Mouse (Mus musculus) left cerebral cortex, postnatal 10 days (tissue): ENCODE measurements around the gene Hspb9. TPM values are rescaled to one million over a fixed set of nuclear protein-coding genes. Genes with fewer than 3 reads are reported as not detected.

ENCODE experiments used
- DNase-seq, 2 experiments: peaks; one replicate each; pipeline ENCODE4 v3.0.0; 2021 to 2022; ENCODE audit warnings: low spot score in 2 of 2, mixed read lengths in 1 of 2; ENCODE audit errors: extremely low spot score in 1 of 2
- intact Hi-C: fragments of 180-260 bp; cut with DNase I; formaldehyde crosslinking; loops from one replicate; pipeline ENCODE4 v1.15.1; 2025
- total RNA-seq, 2 experiments: library from RNA; stranded (reverse); gene quantifications; 2 replicates each; pipeline ENCODE4 v1.2.3; 2021

Gene Hspb9
- total RNA-seq, 2 experiments from 2014 or later: not detected

DNA sequence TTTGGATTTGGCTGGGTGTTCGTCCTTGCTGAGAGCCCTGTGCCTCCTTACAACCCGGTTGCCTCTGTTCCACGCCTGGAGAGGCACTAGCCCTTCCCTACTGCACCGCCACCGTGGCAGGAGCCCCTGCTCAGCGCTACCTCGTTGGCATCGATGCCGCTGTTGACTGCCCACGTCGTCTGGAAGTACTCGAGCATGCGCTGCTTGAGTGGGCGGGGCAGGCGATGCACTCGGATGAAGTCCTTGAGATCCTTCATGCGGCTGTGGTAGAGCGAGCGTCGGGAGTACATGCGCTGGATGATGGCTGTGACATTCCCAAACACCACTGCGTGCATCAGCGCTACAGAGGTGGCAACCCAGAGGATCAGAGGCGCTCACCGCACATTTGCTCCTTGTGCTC, 35.8 kb downstream of the Hspb9 start:
- intact Hi-C loops: no loop called here
- peak in 1 of 2 experiments; percentile 48 for DNase-seq

DNA sequence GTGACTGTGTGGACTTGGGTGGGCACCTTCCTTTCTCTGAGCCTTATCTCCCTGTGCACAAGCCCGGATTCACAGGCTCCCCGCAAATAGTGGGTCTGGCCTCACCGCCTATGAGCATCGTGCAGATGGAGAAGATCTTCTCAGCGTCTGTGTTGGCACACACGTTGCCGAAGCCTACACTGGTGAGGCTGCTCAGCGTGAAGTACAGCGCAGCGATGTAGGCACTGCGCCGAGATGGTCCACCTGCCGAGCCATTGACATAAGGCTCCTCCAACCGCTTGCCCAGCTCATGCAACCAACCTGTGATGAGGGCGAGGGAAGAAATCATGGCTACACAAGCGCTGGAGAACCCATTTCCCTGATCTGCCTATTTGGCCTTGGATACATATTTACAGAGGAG, 36.5 kb downstream of the Hspb9 start:
- DNase-seq: no peak
- intact Hi-C loops: no loop called here

DNA sequence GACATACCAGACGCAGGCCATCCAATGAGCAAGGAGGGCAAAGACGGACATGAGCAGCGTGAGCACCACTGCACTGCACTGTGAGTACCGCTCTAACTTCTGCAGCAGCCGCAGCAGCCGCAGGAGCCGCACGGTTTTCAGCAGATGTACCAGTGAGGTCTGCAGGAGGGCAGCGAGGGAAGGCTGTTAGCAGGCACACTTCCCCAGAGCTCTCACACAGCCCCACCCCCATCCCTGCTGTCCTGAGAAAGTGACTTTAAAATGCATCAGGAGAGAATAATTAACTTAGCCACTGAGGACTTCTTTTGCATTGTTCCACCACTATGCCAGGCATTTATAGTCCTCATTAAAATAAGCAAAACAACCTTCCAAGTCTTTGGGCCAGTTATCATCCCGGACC, 38.6 kb downstream of the Hspb9 start:
- intact Hi-C loops: no loop called here
- DNase-seq: peak in 1 of 2 experiments; percentile 61

DNA sequence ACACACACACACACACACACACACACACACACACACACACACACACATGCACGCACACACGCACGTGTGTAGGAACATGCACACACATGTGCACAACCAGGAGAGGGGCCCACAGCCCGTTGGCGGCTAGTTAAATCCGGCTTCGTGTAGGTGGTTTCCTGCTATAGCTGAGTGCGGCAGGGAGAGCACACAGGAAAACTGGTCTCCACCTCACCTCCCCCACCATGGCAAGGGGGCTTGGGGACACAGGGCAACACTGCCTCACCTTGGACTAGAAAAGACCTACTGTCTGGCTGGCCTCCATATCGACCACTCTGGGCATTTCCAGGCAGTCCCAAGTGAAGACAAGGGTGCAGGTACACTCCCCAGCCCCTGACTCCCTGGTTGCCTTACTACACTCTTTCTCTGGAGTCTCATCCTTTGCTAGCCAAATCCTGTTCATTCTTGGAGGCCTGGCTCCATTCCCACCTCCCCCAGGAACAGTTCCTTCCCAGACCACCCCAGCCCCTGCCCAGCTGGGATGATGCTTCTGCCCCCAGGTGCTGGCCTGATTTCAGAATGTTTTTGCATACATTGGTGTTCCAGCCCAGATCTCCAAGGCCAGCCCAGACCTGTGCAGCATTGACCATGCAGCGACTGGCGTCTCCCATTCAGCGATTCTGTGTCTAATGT, 40.5 kb downstream of the Hspb9 start:
- DNase-seq: peak in 1 of 2 experiments; percentile 62
- intact Hi-C loops: no loop called here

DNA sequence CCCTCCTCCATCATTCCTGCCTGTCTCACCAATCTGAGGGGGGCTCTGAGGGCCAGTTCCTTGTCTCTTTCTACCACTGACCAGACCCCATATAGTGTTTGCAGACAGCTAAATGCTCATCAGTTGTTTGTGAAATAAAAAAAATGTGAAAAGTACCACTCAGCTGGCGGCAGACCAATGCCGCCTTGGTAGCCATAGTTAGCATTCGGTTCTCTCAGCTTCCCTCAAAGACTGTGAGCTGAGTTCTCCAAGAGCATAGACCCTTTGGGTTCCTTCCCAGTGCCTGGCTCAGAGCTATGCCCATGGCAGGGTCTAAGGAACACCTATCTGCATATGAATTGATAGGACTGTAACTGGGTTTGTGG, 41.0 kb downstream of the Hspb9 start:
- no peak for DNase-seq

DNA sequence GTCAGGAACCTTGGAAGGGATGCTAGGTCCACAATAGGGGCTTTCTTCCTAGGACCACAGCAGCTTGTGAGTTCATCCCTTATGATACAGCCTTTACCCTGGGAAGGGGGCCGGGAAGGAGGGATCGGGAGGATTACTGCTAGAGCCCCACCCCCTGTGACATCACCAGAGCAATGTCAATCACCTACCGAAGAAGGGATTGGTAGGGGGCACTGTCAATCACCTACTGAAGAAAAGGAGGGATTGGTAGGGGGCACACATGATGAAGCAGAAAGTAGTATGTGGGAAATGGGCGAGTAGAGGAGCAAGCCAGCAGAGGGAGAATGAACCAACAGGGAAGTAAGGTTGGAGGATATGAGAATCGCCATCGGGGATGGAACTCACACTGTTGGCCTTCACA, 42.8 kb downstream of the Hspb9 start:
- no peak for DNase-seq
- intact Hi-C loops: no loop called here

More for the DNA sequence above, 41.0 kb downstream of the Hspb9 start:
- intact Hi-C loops: no loop called here

DNA sequence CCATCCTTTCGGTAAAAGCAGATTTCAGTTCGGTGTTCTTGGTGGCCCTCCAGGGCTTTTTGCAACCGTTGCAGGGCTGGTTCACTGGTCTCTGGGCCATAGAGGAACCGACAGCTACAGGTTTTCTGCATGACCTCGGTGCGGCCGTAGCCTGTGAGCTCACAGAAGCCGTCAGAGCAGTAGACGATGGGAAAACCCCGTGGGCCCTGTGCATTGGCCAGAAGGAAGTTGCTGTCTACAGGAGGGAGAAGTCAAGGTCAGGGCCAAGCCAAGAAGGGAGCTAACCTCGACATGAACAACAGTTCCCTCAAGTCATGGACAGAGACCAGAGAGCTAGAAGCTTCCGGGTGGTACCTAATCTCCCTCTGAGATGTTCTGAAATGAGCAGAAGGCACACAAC, 43.9 kb downstream of the Hspb9 start:
- intact Hi-C loops: no loop called here

DNA sequence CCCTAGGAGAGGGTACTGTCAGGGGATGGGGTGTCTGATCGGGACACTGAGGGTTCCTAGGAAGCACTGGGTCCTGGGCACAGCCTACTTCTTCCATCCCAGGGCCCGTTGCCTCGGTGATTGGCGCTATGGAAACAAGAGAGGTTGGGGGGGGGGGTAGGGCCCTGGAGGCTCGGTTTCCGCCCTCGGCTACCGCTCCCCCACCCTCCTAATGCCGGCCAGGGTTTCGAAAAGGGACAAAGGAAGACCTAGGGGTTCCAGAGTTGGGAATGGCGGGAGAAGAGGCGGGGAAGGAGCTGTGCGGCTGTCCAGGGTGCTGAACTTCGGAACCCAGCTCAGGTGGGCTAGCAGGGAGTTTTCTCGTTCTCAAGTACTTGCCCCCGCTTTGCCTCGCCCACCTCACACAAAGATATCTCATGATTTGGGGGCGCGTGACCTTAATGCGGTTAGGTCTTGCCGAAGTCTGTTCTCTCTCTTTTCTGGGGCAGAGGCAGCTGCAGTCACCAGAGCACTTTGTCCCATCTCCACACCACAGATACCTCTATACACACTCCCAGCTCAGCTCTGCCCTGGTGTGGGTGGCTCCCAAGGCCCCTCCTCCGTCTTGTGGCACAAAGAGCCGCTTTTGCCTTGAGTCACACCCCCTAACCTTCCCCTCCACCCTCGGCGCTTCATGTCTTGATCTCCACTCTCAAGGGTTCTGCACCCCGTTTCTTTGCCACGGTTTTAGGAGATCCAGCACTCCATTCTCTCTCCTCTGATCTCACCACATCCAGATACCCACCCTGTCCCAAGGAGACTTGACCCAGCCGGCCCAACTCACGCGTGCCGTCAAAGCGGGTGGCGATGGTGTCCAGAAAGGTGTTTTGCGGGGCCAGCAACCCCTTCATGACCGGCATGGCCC, 45.3 kb downstream of the Hspb9 start:
- intact Hi-C loops: no loop called here
- peak in 1 of 2 experiments; percentile 55 for DNase-seq

More for the DNA sequence above, 43.9 kb downstream of the Hspb9 start:
- DNase-seq: no peak

DNA sequence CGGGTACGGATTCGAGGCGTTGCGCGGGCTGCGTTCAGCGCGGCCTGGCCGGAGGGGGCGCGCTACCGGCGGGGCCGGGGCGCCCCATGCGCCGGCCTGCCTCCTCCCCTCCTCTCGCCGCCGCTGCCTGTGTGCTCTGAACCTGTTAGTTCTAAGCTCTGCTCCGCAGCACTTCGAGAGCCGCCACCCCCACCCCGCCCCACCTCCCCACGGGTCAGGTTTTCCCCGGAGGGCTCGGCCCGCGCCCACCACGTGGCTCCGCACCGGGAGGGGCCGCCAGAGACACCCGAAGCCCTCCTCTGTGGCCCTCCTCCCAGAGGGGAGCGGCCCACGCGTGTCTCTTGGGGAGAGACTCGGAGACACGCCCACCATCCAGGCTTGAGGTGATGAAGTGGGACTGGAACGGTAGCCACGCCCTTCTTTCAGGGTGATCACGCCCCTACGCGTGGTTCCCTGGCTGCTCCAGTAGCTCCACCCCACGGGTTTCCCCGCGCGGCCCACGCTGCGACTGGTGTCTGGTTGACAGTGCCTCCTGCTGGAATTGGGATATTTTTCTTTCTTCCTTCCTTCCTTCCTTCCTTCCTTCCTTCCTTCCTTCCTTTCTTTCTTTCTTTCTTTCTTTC, 46.1 kb downstream of the Hspb9 start, which contains the start of gene Kcnh4:
Gene Kcnh4, minus strand, starts transcription at position 332 of the 623 bp plus-strand sequence.
- intact Hi-C loops: loop anchor here (2.0 to 10.0 kb wide), 2 partner anchors 45 to 195 kb away; no protein-coding TSS in a partner anchor
- DNase-seq: peak; percentile 84 to 88

DNA sequence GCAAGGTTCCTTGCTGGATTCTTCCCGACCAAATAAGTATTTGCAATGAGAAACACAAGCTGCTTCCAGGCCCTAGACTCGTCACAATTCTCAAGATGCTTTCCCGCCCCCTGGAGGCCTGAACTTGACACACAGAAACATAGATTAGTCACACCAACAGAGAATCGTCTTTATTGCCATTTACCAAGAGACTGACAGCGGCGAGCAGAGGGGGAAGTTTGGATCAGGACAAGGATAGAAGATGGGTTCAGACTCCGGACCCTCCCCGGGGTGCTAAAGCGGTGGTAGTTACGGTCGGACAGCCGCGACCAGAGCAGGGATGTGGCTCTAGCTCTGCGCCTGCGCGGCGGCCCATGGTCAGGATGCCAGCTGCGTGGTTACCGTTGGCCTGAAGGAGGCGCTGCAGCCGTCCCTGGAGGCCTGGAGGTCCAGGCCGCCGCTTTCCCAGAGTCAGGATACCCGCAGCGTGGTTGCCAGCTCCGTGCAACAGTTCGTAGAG, 47.9 kb downstream of the Hspb9 start:
- intact Hi-C loops: loop anchor here (2.0 to 10.0 kb wide), 2 partner anchors 47 to 193 kb away; no protein-coding TSS in a partner anchor
- peak; percentile 81 to 90 for DNase-seq

DNA sequence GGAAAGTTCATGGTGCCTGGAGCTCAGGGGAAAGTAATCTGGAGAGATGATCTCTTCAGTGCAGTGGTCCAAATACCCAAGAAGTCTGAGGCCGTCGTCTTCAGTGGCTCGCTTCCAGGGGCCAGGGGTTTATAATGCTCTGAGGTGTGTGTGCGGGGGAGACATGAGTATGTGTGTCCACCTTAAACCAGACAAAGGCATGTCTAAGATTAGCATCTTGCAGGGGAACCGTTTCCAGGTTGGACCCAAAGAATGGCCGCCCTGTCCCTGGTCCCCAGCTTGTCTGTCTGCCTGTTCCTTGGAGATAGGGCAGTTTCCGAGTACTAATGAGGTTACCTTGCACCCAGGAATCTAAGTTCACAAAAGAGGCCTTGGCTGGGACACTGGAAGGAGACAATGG, 49.2 kb downstream of the Hspb9 start, which contains the start of gene Hcrt:
Gene Hcrt, minus strand, starts transcription at position 101 of the 400 bp plus-strand sequence.
- intact Hi-C loops: loop anchor here (10.0 kb wide), 1 partner anchor 192 kb away; no protein-coding TSS in a partner anchor

More for the DNA sequence above, 49.2 kb downstream of the Hspb9 start, which contains the start of gene Hcrt:
- no peak for DNase-seq

Other genes starting within 250 kb of the Hspb9 start
- gene Klhl11, start 241.1 kb upstream of the Hspb9 start, total RNA-seq: 10 to 100 TPM; 64.3 to 67.2 TPM
- 100 to 1,000 TPM; 138 to 151 TPM for gene Acly, start 185.8 kb upstream of the Hspb9 start, total RNA-seq
- gene Ttc25, start 168.2 kb upstream of the Hspb9 start, total RNA-seq: under 1 TPM; 0.53 to 0.77 TPM
- 100 to 1,000 TPM in 1 of 2 experiments, 10 to 100 TPM in 1; 73.3 to 104 TPM for gene Cnp, start 138.9 kb upstream of the Hspb9 start, total RNA-seq
- gene Nkiras2, start 94.6 kb upstream of the Hspb9 start, total RNA-seq: 10 to 100 TPM; 28.1 to 29.6 TPM
- 100 to 1,000 TPM; 234 to 253 TPM for gene Dnajc7, start 93.7 kb upstream of the Hspb9 start, total RNA-seq
- gene Zfp385c, start 21.4 kb upstream of the Hspb9 start, total RNA-seq: under 1 TPM; 0.21 to 0.75 TPM
- 1 to 10 TPM; 1.8 to 1.9 TPM for gene Dhx58, start 9.6 kb upstream of the Hspb9 start, total RNA-seq
- 10 to 100 TPM; 68.3 to 68.6 TPM for gene Kat2a, start 1.4 kb upstream of the Hspb9 start, total RNA-seq
- 100 to 1,000 TPM; 162 to 167 TPM for gene Rab5c, start 24.4 kb downstream of the Hspb9 start, total RNA-seq
- 1 to 10 TPM; 7.8 to 9.5 TPM for gene Kcnh4, start 46.1 kb downstream of the Hspb9 start, total RNA-seq
- gene Hcrt, start 49.1 kb downstream of the Hspb9 start, total RNA-seq: under 1 TPM in 1 of 2 experiments, not detected in 1; 0.86 TPM
- gene Ghdc, start 57.1 kb downstream of the Hspb9 start, total RNA-seq: 1 to 10 TPM; 5.9 to 7.6 TPM
- gene Stat5b, start 136.9 kb downstream of the Hspb9 start, total RNA-seq: 10 to 100 TPM; 12.4 to 13.4 TPM
- gene Stat5a, start 145.5 kb downstream of the Hspb9 start, total RNA-seq: 1 to 10 TPM; 2.0 to 3.4 TPM
- 10 to 100 TPM; 32.1 to 36.7 TPM for gene Stat3, start 225.7 kb downstream of the Hspb9 start, total RNA-seq